In genomic region chr1:135963177-135963576, GRCm38 (mm10) we compare ENCODE assay signal across 30 mouse cellular contexts. TPM values are rescaled to one million over a fixed set of nuclear protein-coding genes. Genes with fewer than 3 reads are reported as not detected.
DNase-seq lines count a peak whose midpoint lies in the region; ATAC-seq and TF ChIP-seq lines count a peak whose summit lies in the region.
"Had no signal": no experiment of that assay in that cellular context is flagged by ENCODE, and none has a peak within 500 bp of the region (broad histone marks: within the 10 kb centered on the region; RNA-seq: fewer than 3 reads in every experiment).

No protein-coding gene starts in this region.

- 77% methylated on average over 5 of the region's 5 CpGs for WGBS in midbrain, embryonic 14.5 days
- WGBS in midbrain, embryonic 11.5 days, result 81% methylated on average over 5 of the region's 5 CpGs

- no peaks in the 10 kb centered on the region for H3K9me3 ChIP-seq in midbrain, embryonic 14.5 days (ENCODE audit: control insufficient read depth, low read length)
- H3K9me3 ChIP-seq in midbrain, embryonic 11.5 days (ENCODE audit: control insufficient read depth, low read length), result no peaks in the 10 kb centered on the region
- H3K9me3 ChIP-seq: forebrain, embryonic 10.5 days; forebrain, embryonic 13.5 days; heart, embryonic 10.5 days; heart, embryonic 13.5 days had no signal

- H3K4me3 ChIP-seq in midbrain, embryonic 14.5 days (replicated peaks; ENCODE audit: low read depth, low read length), result no peak overlapping the region
- no peak overlapping the region for H3K4me3 ChIP-seq in midbrain, embryonic 11.5 days (ENCODE audit: low read depth, low read length)
- H3K4me3 ChIP-seq: forebrain, embryonic 10.5 days; forebrain, embryonic 13.5 days; heart, adult 2 months; heart, embryonic 10.5 days; heart, embryonic 13.5 days had no signal

- H3K9ac ChIP-seq in midbrain, embryonic 14.5 days (replicated peaks; ENCODE audit: low read length), result no peak overlapping the region
- no peak overlapping the region for H3K9ac ChIP-seq in midbrain, embryonic 11.5 days (ENCODE audit: low read length)
- H3K9ac ChIP-seq: forebrain, embryonic 13.5 days; heart, embryonic 13.5 days; hindbrain, embryonic 14.5 days had no signal

- H3K27ac ChIP-seq in midbrain, embryonic 14.5 days (replicated peaks; ENCODE audit: low read depth, low read length), result no peak overlapping the region
- H3K27ac ChIP-seq in midbrain, embryonic 11.5 days (ENCODE audit: low read depth, low read length), result no peak overlapping the region
- H3K27ac ChIP-seq: forebrain, embryonic 10.5 days; forebrain, embryonic 13.5 days; heart, adult 2 months; heart, embryonic 10.5 days; heart, embryonic 13.5 days; hindbrain, embryonic 14.5 days; hindbrain, postnatal 0 days had no signal

- DNase-seq in midbrain, embryonic 14.5 days, result peak; percentile 5
- DNase-seq in midbrain, embryonic 11.5 days (ENCODE audit: low spot score, missing footprints), result no peak
- DNase-seq in thymus, postnatal 4 days, result peak; percentile 41
- DNase-seq in thymus, postnatal 25 days, result no peak
- peak; percentile 4 for DNase-seq in brain, embryonic 14.5 days (ENCODE audit: low read depth)
- no peak for DNase-seq in c-Kit-positive CD71-positive TER-119-positive erythroid progenitor cells, embryonic 14.5 days (ENCODE audit: low spot score)
- DNase-seq: adrenal gland, postnatal 10 days; adrenal gland, postnatal 36 days; B cell, adult 2 months; cerebellum, adult 11-12 months; cerebellum, adult 8-10 months; cerebellum, postnatal 14 days; gastrocnemius, postnatal 10 days; gastrocnemius, postnatal 36 days; heart, adult 2 months; heart, postnatal 14 days; heart, postnatal 4 days had no signal

- H3K4me2 ChIP-seq in midbrain, embryonic 14.5 days (ENCODE audit: low read length), result no peak overlapping the region
- H3K4me2 ChIP-seq in midbrain, embryonic 11.5 days, result no peak overlapping the region
- H3K4me2 ChIP-seq: forebrain, embryonic 13.5 days; heart, embryonic 13.5 days; hindbrain, embryonic 14.5 days had no signal

- no peaks in the 10 kb centered on the region for H3K4me1 ChIP-seq in midbrain, embryonic 14.5 days (ENCODE audit: control insufficient read depth, insufficient read depth, low read length)
- no peaks in the 10 kb centered on the region for H3K4me1 ChIP-seq in midbrain, embryonic 11.5 days (ENCODE audit: control insufficient read depth, insufficient read depth, low read length)
- H3K4me1 ChIP-seq: forebrain, embryonic 10.5 days; forebrain, embryonic 13.5 days; heart, embryonic 13.5 days had no signal

- TF ChIP-seq POLR2A in brain, embryonic 14.5 days (IDR thresholded peaks at IDR 0.05; ENCODE audit: borderline replicate concordance, extremely low read depth, insufficient read depth, insufficient read length, poor library complexity, severe bottlenecking), result no peak

- no peak for ATAC-seq in midbrain, embryonic 14.5 days (ENCODE audit: low FRiP score, low TSS enrichment)
- no peak for ATAC-seq in midbrain, embryonic 11.5 days (ENCODE audit: low FRiP score)
- ATAC-seq: forebrain, embryonic 13.5 days; forebrain, embryonic 16.5 days; hindbrain, postnatal 0 days; inflammation-experienced regulatory T-cells, adult 6 months; Patski had no signal

- TF ChIP-seq CTCF in brain, embryonic 14.5 days (IDR thresholded peaks at IDR 0.05; ENCODE audit: borderline replicate concordance, extremely low read depth, insufficient read depth, insufficient read length), result no peak

- no peaks in the 10 kb centered on the region for H3K36me3 ChIP-seq in midbrain, embryonic 14.5 days (ENCODE audit: control insufficient read depth, insufficient read depth, low read length)
- H3K36me3 ChIP-seq in midbrain, embryonic 11.5 days (ENCODE audit: control insufficient read depth, insufficient read depth, low read length), result no peaks in the 10 kb centered on the region
- H3K36me3 ChIP-seq: forebrain, embryonic 10.5 days; heart, embryonic 10.5 days; heart, embryonic 13.5 days had no signal

- no peaks in the 10 kb centered on the region for H3K27me3 ChIP-seq in midbrain, embryonic 14.5 days (ENCODE audit: control insufficient read depth, insufficient read depth, low read length)
- no peaks in the 10 kb centered on the region for H3K27me3 ChIP-seq in midbrain, embryonic 11.5 days (ENCODE audit: control insufficient read depth, insufficient read depth, low read length)

RNA-seq across cellular contexts. Expression of gene Igfn1, which starts 43.0 kb away (rescaled TPM):
- not detected in 2 replicates for polyA plus RNA-seq in midbrain, embryonic 14.5 days (2014; fragmentation: Nextera tagmentation; extraction: Ambion mirVana)
- 0.04 TPM in 1 of 2 replicates, not detected in the other for polyA plus RNA-seq in midbrain, embryonic 11.5 days (2014; fragmentation: Nextera tagmentation; extraction: Ambion mirVana)
- polyA plus RNA-seq in brain, embryonic 14.5 days (2012; rRNA removed), result 0.04 and 0.11 TPM in 2 replicates
- polyA plus RNA-seq: embryonic facial prominence, embryonic 11.5 days; embryonic facial prominence, embryonic 14.5 days; forebrain, embryonic 10.5 days; forebrain, embryonic 13.5 days; forebrain, embryonic 16.5 days; heart, adult 2 months; heart, embryonic 10.5 days; heart, embryonic 13.5 days; heart, embryonic 16.5 days; hindbrain, embryonic 11.5 days; hindbrain, embryonic 14.5 days; inflammation-experienced regulatory T-cells, adult 6 months; Patski had no signal

RNA-seq across cellular contexts. Expression of gene Pkp1, which starts 44.2 kb away (rescaled TPM):
- polyA plus RNA-seq in midbrain, embryonic 14.5 days (2014; fragmentation: Nextera tagmentation; extraction: Ambion mirVana), result 0.04 TPM in 1 of 2 replicates, not detected in the other
- polyA plus RNA-seq in midbrain, embryonic 11.5 days (2014; fragmentation: Nextera tagmentation; extraction: Ambion mirVana), result 0.04 and 0.11 TPM in 2 replicates
- polyA plus RNA-seq in brain, embryonic 14.5 days (2012; rRNA removed), result 1.8 and 2.6 TPM in 2 replicates
- polyA plus RNA-seq: forebrain, embryonic 13.5 days; hindbrain, embryonic 14.5 days; inflammation-experienced regulatory T-cells, adult 6 months had no signal

RNA-seq across cellular contexts. Expression of gene Tmem9, which starts 44.8 kb away (rescaled TPM):
- polyA plus RNA-seq in midbrain, embryonic 14.5 days (2014; fragmentation: Nextera tagmentation; extraction: Ambion mirVana), result 90.4 and 140 TPM in 2 replicates
- 58.8 and 60.9 TPM in 2 replicates for polyA plus RNA-seq in midbrain, embryonic 11.5 days (2014; fragmentation: Nextera tagmentation; extraction: Ambion mirVana)
- 132 and 152 TPM in 2 replicates for polyA plus RNA-seq in brain, embryonic 14.5 days (2012; rRNA removed)

Comparison
In these comparisons a context has a peak if more than half of its experiments do, and no peak if none do; other contexts are left out.
1. DNase-seq: peak in midbrain, embryonic 14.5 days (single experiment), thymus, postnatal 4 days (single experiment) and brain, embryonic 14.5 days (single experiment); none in midbrain, embryonic 11.5 days (single experiment), thymus, postnatal 25 days (single experiment) and c-Kit-positive CD71-positive TER-119-positive erythroid progenitor cells, embryonic 14.5 days (single experiment).